Mouse (Mus musculus): ENCODE measurements around the gene Plpp3. TPM values are rescaled to one million over a fixed set of nuclear protein-coding genes. Genes with fewer than 3 reads are reported as not detected.

Gene Plpp3
- polyA plus RNA-seq, 1 experiment from 2014 or later: 75.2 TPM

DNA sequence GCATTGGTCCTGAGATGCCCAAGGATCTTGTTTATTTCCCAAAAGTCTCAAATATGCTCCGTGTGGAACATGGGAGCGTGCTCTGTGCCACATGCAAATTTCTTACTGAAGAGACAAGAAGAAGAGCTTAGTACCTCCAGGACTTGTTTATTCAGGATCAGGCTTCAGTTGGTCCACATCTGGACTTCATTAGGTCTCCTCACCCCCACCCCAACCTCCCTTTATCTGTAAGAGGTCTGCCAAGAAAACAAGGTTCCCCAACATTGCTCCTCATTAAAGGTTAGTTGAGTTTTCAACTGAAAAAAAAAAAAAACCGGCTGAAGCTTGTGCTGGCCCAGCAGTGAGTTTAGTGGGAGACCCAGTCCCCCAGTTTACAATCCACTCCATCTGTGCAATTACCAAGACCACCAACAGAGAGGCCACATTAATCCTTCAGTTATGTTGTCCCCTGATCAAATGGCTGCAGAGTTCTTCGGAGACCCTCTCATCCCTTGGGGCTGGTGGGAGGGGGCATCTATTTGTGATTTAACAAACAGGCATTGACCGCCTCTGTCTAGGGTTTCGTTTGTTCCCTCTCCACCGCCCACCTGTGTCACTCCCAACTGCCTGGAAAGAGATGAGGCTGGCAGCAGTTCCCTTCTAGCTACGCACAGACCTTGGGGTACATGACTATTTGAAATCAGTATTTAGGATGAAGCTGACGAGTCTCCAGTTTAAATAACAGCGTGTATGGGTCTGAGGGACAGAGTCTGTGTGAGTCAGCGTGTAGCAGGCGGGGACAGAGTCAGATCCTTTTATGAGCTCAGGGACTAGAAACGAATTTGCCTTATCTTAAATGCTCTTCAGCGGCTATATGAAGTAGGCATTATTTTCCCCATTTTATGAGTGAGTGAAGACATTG, 43.7 kb downstream of the Plpp3 start:
- peak overlapping the region; percentile 74 for H3K27ac ChIP-seq

DNA sequence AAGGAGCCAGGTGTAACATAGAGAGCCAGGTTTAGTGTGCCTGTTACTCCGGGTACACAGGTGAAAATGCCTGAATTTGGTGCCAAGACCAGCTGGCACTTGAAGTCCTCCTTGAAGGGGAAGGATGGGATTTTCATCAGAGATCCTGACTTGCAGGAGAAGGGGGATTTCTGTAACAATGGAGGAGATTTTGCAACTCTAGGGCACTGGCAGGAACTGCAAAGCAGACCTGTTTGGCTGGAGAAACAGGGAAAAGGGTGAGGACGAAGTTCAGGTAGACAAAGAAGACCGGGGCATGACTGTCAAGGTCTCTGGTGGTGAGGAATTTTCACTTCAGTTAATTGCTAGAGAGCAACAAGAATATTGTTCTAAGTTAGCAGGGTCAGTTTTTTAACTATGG, 45.3 kb downstream of the Plpp3 start:
- 87% methylated on average over 3 of the region's 3 CpGs for WGBS
- Histone ChIP-seq H3K9me3 (replicated peaks) (no peaks in the 10 kb centered on the region), H3K4me3 (no peak overlapping the region), H3K27me3 (ENCODE audit: low read depth, poor library complexity, severe bottlenecking) (no peaks in the 10 kb centered on the region), H3K27ac (peak overlapping the region; percentile 16; the same call in 1 of the 2 replicates), H3K36me3 (peaks cover 44% of the 10 kb centered on the region), H3K4me1 (peaks cover 88% of the 10 kb centered on the region)
- DNase-seq (ENCODE audit: low spot score): no peak

More for the DNA sequence above, 43.7 kb downstream of the Plpp3 start:
- no peak overlapping the region for H3K4me3 ChIP-seq
- H3K36me3 ChIP-seq: peaks cover 53% of the 10 kb centered on the region
- H3K9me3 ChIP-seq (replicated peaks): no peaks in the 10 kb centered on the region
- no peaks in the 10 kb centered on the region for H3K27me3 ChIP-seq (ENCODE audit: low read depth, poor library complexity, severe bottlenecking)
- 25% methylated on average over 14 of the region's 14 CpGs for WGBS
- DNase-seq (ENCODE audit: low spot score): peak; percentile 59
- H3K4me1 ChIP-seq: peaks cover 76% of the 10 kb centered on the region

DNA sequence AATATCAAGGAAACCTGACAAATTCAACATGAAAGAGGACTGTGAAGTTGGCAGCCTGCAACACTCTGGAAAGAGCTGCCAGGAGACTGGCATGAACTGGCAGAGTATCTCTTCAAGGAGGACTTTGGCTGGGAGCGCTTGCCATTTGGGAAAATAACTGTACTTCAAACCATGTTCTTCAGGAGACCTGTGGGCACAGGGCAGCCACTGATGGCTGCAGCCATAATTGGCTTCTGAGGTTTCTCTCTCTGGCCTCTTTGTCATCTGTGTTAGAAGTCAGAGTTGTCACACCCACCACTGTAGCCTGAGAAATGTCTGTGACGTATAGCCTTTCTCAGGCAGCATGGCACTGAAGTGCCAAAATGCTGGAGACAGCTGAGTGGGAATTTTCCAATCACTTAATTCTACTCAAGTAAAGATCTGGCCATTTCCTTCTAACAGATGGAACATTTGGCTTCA, 46.2 kb downstream of the Plpp3 start:
- Histone ChIP-seq H3K27me3 (ENCODE audit: low read depth, poor library complexity, severe bottlenecking) (no peaks in the 10 kb centered on the region), H3K4me3 (no peak overlapping the region), H3K4me1 (peaks cover 94% of the 10 kb centered on the region), H3K36me3 (peaks cover 42% of the 10 kb centered on the region), H3K9me3 (replicated peaks) (no peaks in the 10 kb centered on the region), H3K27ac (no peak overlapping the region)
- no peak for DNase-seq (ENCODE audit: low spot score)
- 74% methylated on average over 2 of the region's 2 CpGs for WGBS

DNA sequence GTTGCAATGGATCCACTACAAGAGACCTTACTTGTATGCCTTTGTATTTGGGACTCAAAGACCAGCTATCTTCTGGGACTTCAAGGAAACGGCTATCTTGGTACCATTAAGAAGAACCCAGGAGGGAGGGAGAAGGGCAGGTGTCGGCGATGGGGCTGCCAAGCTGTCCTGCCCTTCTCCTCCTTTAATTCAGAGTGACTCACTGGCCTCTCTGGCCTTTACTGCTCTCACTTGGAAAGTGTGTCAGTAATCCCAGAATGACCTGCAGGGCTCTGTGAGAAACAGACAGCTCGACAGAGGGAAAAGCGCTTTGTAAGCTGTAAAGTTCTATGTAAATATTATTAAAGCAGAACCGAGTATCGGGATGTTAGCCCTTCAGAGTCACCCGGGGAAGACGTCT, 46.9 kb downstream of the Plpp3 start:
- no peaks in the 10 kb centered on the region for H3K27me3 ChIP-seq (ENCODE audit: low read depth, poor library complexity, severe bottlenecking)
- no peak overlapping the region for H3K4me3 ChIP-seq
- peak overlapping the region; percentile 84 for H3K27ac ChIP-seq
- H3K4me1 ChIP-seq: peaks cover 91% of the 10 kb centered on the region
- DNase-seq (ENCODE audit: low spot score): no peak
- 52% methylated on average over 9 of the region's 9 CpGs for WGBS
- peaks cover 42% of the 10 kb centered on the region for H3K36me3 ChIP-seq
- no peaks in the 10 kb centered on the region for H3K9me3 ChIP-seq (replicated peaks)

DNA sequence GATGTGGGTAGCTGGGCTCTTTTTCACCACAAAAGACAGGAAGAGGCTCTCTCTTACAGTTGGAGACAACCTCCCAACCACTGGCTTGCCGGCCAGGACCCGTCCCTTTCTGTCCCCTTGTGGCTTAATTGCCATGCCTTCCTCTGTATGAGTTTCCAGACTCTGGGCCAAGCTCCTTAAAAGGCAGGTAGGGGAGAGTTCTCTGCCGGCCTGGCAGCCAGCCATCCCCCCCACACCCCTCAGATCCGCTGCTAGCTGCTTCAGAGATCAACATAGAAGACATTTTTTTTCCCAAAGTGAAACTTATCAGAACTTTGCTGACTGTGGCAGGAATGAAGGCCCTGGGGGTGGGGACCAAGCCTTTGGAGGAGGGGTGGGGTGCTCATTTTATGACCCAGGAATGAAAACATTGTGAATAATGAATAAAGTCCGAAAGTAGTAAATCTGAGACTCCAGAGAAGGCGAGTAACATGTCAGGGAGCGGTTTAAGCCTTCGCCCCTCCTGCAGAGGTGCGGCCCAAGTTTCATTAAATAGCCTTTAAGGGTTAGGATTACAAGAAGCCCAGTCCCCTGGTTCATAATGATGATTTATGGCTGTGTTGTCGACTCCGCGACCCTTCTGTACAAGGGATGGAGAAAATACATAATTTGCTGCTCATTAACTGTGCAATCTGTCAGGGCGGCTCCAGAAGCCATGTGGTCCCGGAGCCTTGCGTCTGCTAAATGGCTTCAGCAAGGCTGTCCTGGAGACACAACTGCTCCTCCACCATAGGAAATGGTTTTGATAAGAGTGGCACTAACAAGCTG, 48.1 kb downstream of the Plpp3 start:
- DNase-seq (ENCODE audit: low spot score): peak; percentile 72
- peak overlapping the region; percentile 84 for H3K27ac ChIP-seq
- H3K4me1 ChIP-seq: peaks cover 79% of the 10 kb centered on the region
- WGBS: 7% methylated on average over 15 of the region's 15 CpGs
- H3K36me3 ChIP-seq: peaks cover 47% of the 10 kb centered on the region
- no peaks in the 10 kb centered on the region for H3K9me3 ChIP-seq (replicated peaks)
- H3K4me3 ChIP-seq: peak overlapping the region; percentile 30
- no peaks in the 10 kb centered on the region for H3K27me3 ChIP-seq (ENCODE audit: low read depth, poor library complexity, severe bottlenecking)

DNA sequence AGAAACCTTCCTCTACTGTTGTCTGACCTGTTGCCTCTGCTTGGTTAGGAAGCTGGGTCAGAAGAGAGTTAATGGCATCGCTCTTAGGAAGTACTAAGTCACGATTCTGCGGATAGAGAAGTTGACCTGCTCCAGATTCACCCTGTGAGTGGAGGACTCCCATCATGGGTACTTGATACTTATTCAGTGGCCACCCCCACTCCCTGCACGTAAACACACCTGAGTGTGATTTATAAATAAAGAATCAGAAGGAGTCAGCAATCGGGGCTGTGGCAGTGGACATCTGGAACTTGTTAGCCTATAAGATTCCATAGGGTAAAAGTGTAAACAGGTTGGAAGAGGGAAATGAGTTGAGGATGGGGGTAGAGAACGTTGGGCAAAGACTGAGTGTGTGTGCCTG, 49.0 kb downstream of the Plpp3 start:
- peaks cover 71% of the 10 kb centered on the region for H3K4me1 ChIP-seq
- H3K9me3 ChIP-seq (replicated peaks): no peaks in the 10 kb centered on the region
- H3K4me3 ChIP-seq: 0 out of 2 replicates have a peak overlapping the region, but pooled peaks have one; percentile 5
- H3K27me3 ChIP-seq (ENCODE audit: low read depth, poor library complexity, severe bottlenecking): no peaks in the 10 kb centered on the region
- peak; percentile 65 for DNase-seq (ENCODE audit: low spot score)
- WGBS: 30% methylated on average over 6 of the region's 6 CpGs
- peaks cover 55% of the 10 kb centered on the region for H3K36me3 ChIP-seq
- H3K27ac ChIP-seq: peak overlapping the region; percentile 84

DNA sequence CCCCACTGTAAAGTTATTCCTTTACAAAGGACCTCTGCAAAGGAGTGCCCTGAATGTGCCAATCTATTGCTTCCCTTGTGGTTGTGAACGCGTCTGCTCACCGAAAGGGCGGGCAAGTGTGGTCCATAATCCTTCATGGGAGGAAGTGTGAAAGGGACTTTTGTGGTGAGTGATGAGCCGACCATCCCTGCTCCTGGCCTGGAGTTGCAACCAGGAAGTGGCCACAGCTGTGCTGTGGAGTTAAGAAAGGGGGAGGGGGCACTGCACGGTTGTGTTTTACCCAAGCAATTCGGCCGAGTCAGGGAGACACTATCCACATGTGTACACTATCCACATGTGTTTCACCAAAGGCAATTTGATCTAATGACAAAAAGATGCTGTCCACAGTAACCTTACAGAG, 49.8 kb downstream of the Plpp3 start:
- Histone ChIP-seq H3K27ac (peak overlapping the region; percentile 84), H3K9me3 (replicated peaks) (no peaks in the 10 kb centered on the region), H3K4me3 (0 out of 2 replicates have a peak overlapping the region, but pooled peaks have one; percentile 8), H3K27me3 (ENCODE audit: low read depth, poor library complexity, severe bottlenecking) (no peaks in the 10 kb centered on the region), H3K36me3 (peaks cover 61% of the 10 kb centered on the region), H3K4me1 (peaks cover 63% of the 10 kb centered on the region)
- WGBS: 12% methylated on average over 8 of the region's 8 CpGs
- DNase-seq (ENCODE audit: low spot score): peak; percentile 58

DNA sequence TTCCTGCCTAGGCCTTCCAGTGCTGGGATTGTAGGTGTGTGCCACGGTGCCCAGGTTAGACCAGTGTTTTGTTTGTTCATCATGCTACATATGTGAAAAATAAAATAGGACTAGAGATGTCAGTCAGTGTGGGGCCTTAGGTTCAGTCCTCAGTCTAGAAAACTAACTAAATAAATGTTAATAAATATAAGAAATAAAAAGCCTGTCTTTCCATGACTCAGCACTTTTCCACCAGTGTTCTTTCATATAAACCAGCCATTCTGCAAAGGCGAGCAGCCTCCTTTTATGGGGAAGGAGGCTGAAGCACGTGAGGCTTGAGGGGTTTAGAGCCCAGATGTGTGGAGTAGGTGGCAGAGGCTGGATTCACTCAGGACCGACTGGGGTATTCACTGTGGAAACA, 50.5 kb downstream of the Plpp3 start:
- Histone ChIP-seq H3K27ac (peak overlapping the region; percentile 84), H3K36me3 (peaks cover 62% of the 10 kb centered on the region)

DNA sequence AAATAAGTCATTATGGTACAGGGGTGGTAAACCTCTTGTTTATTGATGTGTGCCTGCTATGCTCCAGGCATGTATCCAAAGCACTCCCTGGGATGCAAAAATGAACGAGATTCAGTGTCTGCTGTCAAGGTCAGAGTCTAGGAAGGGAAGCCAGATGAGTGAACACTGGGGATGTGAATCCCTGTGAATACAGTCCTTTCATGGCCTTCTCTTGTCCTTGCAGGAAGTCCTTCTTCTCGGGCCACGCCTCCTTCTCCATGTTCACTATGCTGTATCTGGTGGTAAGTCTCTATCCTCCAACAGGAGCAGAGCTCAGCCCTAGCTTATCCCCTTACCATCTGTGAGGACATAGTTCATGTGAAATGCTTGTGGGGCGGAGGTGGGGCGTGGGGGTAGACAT, 51.8 kb downstream of the Plpp3 start:
- 99% methylated on average over 5 of the region's 5 CpGs for WGBS

More for the DNA sequence above, 50.5 kb downstream of the Plpp3 start:
- H3K9me3 ChIP-seq (replicated peaks): no peaks in the 10 kb centered on the region
- no peaks in the 10 kb centered on the region for H3K27me3 ChIP-seq (ENCODE audit: low read depth, poor library complexity, severe bottlenecking)
- no peak for DNase-seq (ENCODE audit: low spot score)
- WGBS: 81% methylated on average over 4 of the region's 4 CpGs
- peaks cover 57% of the 10 kb centered on the region for H3K4me1 ChIP-seq
- no peak overlapping the region for H3K4me3 ChIP-seq

DNA sequence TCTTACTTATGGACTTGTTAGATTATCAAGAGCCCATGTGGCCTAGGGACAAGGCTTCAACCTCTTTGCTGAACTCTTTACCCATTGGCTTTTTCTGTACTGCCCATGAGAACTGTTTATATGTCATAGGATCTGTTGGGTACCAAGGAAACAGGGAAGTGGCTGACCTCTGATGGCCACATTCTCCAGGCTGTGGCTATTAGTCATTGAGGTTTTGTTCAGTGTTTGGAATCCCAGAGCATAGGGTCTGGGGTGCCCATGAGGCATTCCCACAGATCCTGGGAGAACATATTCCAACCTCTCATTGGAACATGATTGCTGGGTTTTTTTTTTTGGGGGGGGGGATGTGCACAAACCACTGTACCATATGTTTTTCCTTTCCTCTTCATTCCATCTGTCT, 56.2 kb downstream of the Plpp3 start:
- H3K27me3 ChIP-seq (ENCODE audit: low read depth, poor library complexity, severe bottlenecking): no peaks in the 10 kb centered on the region
- peaks cover 95% of the 10 kb centered on the region for H3K36me3 ChIP-seq
- H3K4me1 ChIP-seq: peaks cover 7% of the 10 kb centered on the region
- no peak overlapping the region for H3K4me3 ChIP-seq
- H3K9me3 ChIP-seq (replicated peaks): no peaks in the 10 kb centered on the region
- DNase-seq (ENCODE audit: low spot score): no peak
- no peak overlapping the region for H3K27ac ChIP-seq

More for the DNA sequence above, 51.8 kb downstream of the Plpp3 start:
- Histone ChIP-seq H3K9me3 (replicated peaks) (no peaks in the 10 kb centered on the region), H3K4me3 (no peak overlapping the region), H3K36me3 (peaks cover 69% of the 10 kb centered on the region), H3K4me1 (peaks cover 47% of the 10 kb centered on the region), H3K27me3 (ENCODE audit: low read depth, poor library complexity, severe bottlenecking) (no peaks in the 10 kb centered on the region), H3K27ac (no peak overlapping the region)
- DNase-seq (ENCODE audit: low spot score): no peak

DNA sequence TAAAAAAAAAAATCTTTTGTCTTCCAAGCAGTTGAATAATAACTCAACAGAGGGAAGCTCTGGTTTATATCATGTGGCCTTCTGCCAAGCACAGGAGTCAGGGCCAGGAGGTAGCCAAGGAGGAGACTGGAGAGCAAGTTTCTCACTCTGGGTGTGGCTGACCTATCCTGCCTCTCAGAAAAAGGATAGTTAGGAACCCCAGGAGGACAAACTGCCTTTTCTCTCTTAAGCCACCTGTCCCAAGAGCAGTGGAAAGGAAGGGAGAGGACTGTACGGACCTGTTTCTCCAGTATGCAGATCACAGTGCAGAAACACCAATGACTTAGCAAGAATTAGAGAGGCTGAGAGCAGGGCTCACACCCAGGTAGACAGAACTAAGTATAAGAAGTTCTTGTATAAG, 57.3 kb downstream of the Plpp3 start:
- Histone ChIP-seq H3K36me3 (peaks cover 95% of the 10 kb centered on the region), H3K27me3 (ENCODE audit: low read depth, poor library complexity, severe bottlenecking) (no peaks in the 10 kb centered on the region), H3K27ac (no peak overlapping the region), H3K9me3 (replicated peaks) (no peaks in the 10 kb centered on the region), H3K4me3 (no peak overlapping the region), H3K4me1 (0 out of 2 replicates have a peak, but pooled peaks cover 2% of the 10 kb centered on the region)
- 83% methylated on average over 1 of the region's 1 CpGs for WGBS
- no peak for DNase-seq (ENCODE audit: low spot score)

DNA sequence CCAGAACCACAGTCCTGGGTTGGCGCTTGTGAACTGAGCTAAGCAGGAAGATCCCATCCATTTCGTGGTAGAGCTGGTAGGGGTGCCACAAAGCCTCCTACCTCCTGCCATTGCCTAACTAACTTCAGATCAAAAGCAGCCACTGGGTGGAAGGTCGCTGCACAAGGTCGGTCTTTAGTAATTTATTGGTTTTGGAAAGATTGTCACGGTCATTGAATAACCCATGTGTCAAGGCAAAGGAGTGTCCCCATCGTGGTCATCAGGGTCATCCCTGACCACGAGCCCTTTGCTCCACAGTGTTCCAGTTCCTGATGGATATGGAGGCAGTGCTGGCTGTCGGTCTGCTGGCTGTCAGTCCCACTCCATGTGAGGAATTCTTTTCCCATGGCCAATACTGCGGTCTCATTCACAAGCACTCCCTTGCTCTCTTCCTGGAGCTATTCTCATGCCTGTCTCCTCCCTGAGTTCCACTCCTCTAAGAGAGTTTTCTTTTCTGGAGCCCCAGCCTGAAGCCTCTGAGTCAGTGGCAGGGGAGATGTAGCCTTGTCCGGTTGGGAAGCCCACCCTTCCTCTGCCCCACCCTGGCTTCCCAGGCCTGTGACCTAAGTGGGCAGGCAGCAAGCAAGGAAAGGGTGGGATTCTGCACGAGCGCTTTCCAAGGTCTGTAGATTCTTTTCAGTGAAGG, 58.7 kb downstream of the Plpp3 start:
- no peak for DNase-seq (ENCODE audit: low spot score)
- Histone ChIP-seq H3K4me1 (peaks cover 6% of the 10 kb centered on the region; the same call in 1 of the 2 replicates), H3K4me3 (no peak overlapping the region), H3K36me3 (peaks cover 95% of the 10 kb centered on the region), H3K9me3 (replicated peaks) (no peaks in the 10 kb centered on the region), H3K27me3 (ENCODE audit: low read depth, poor library complexity, severe bottlenecking) (no peaks in the 10 kb centered on the region), H3K27ac (no peak overlapping the region)
- WGBS: 85% methylated on average over 12 of the region's 12 CpGs
